Mouse (Mus musculus) kidney, postnatal 0 days (tissue): ENCODE data around the gene Rfxank. TPM values are rescaled to one million over a fixed set of nuclear protein-coding genes. Genes with fewer than 3 reads are reported as not detected.

ENCODE experiments used
- ATAC-seq: fragments of 200-750 bp; cut with Nextera tagmentation; replicated peaks from 2 replicates; pipeline ENCODE4 v1.8.0; 2017; ENCODE audit warnings: low read depth, moderate number of reproducible peaks, moderate TSS enrichment, moderate library complexity; ENCODE audit not compliant: low FRiP score
- DNase-seq: peaks from one replicate; pipeline ENCODE4 v3.0.0-alpha.2; 2016; ENCODE audit warnings: low spot score
- H3K27ac ChIP-seq: fragments of 300-500 bp; sonication (generic); 2 replicates; pipeline ENCODE4 v1.5.1; 2014; ENCODE audit warnings: mild to moderate bottlenecking
- H3K27me3 ChIP-seq: fragments of 300-500 bp; sonication (generic); 2 replicates; pipeline ENCODE4 v1.6.1; 2014; ENCODE audit warnings: low read length, mixed read lengths; ENCODE audit not compliant: insufficient read depth
- H3K36me3 ChIP-seq: fragments of 300-500 bp; sonication (generic); 2 replicates; pipeline ENCODE4 v1.6.1; 2014; ENCODE audit warnings: low read length, mixed read lengths; ENCODE audit not compliant: insufficient read depth
- H3K4me1 ChIP-seq: fragments of 300-500 bp; sonication (generic); replicated peaks from 2 replicates; pipeline ENCODE4 v1.6.1; 2014; ENCODE audit warnings: antibody characterized with exemption, low read length, mixed read lengths; ENCODE audit not compliant: insufficient read depth
- H3K4me2 ChIP-seq: fragments of 300-500 bp; sonication (generic); 2 replicates; pipeline ENCODE4 v1.6.1; 2014; ENCODE audit warnings: mild to moderate bottlenecking, low read length, moderate library complexity, mixed read lengths
- H3K4me3 ChIP-seq: fragments of 300-500 bp; sonication (generic); replicated peaks from 2 replicates; pipeline ENCODE4 v1.5.1; 2014; ENCODE audit warnings: low read depth, low read length
- H3K9ac ChIP-seq: fragments of 300-500 bp; sonication (generic); 2 replicates; pipeline ENCODE4 v1.6.1; 2014; ENCODE audit warnings: low read depth, low read length
- H3K9me3 ChIP-seq: fragments of 300-500 bp; sonication (generic); replicated peaks from 2 replicates; pipeline ENCODE4 v1.6.1; 2016; ENCODE audit warnings: low read length, inconsistent platforms, mixed read lengths
- CTCF ChIP-seq: IDR thresholded peaks from 2 replicates; pipeline ENCODE4 v1.5.1; 2016; ENCODE audit warnings: antibody characterized with exemption, low read depth, mild to moderate bottlenecking, moderate library complexity
- WGBS: fragments of 180-500 bp; shearing (Covaris S2); extraction: QIAGEN DNeasy Blood & Tissue Kit; methylation state at CpG from one replicate; pipeline ENCODE4 v1.1.7; 2014; 5-methylcytosine and 5-hydroxymethylcytosine counted together
- polyA plus RNA-seq: library from polyadenylated mRNA; unstranded; fragments of >200 nt; fragmentation: Nextera tagmentation; extraction: Ambion mirVana; gene quantifications from 2 replicates; pipeline ENCODE4 v1.2.1, GENCODE M21; 2015

The Rfxank gene
- polyA plus RNA-seq, 1 experiment from 2014 or later = 13.7 TPM

- Histone ChIP-seq H3K9ac (no peak overlapping the region), H3K27me3 (no peaks in the 10 kb centered on the region), H3K9me3 (no peaks in the 10 kb centered on the region), H3K4me3 (no peak overlapping the region), H3K36me3 (no peaks in the 10 kb centered on the region), H3K27ac (no peak overlapping the region), H3K4me2 (no peak overlapping the region), H3K4me1 (peaks cover 3% of the 10 kb centered on the region; the same call in 1 of the 2 replicates)
- ATAC-seq (no peak), DNase-seq (no peak)
- 73% methylated on average over 3 of the region's 3 CpGs for WGBS
- no peak for TF ChIP-seq CTCF
These were observed 10.5 kb downstream of the Rfxank start for GRCm38 (mm10) chr8:70128435-70128834.

- no peak overlapping the region for H3K27ac ChIP-seq
- no peak overlapping the region for H3K9ac ChIP-seq
- TF ChIP-seq CTCF = no peak
- ATAC-seq (no peak), DNase-seq (no peak)
- 57% methylated on average over 8 of the region's 8 CpGs for WGBS
- no peaks in the 10 kb centered on the region for H3K4me1 ChIP-seq
- no peak overlapping the region for H3K4me3 ChIP-seq
- no peaks in the 10 kb centered on the region for H3K9me3 ChIP-seq
- H3K27me3 ChIP-seq = 0 out of 2 replicates have a peak, but pooled peaks cover under 1% of the 10 kb centered on the region
- H3K4me2 ChIP-seq = no peak overlapping the region
- no peaks in the 10 kb centered on the region for H3K36me3 ChIP-seq
These were observed 14.0 kb downstream of the Rfxank start for GRCm38 (mm10) chr8:70124992-70125391.

GRCm38 (mm10) chr8:70122863-70123262 is 16.1 kb downstream of the Rfxank start:
- 51% methylated on average over 2 of the region's 2 CpGs for WGBS
- ATAC-seq = peak; percentile 37; the same call in 1 of the 2 replicates
- Histone ChIP-seq H3K9me3 (no peaks in the 10 kb centered on the region), H3K27me3 (peaks cover 18% of the 10 kb centered on the region), H3K4me3 (no peak overlapping the region), H3K4me1 (no peaks in the 10 kb centered on the region), H3K36me3 (no peaks in the 10 kb centered on the region), H3K27ac (no peak overlapping the region), H3K9ac (no peak overlapping the region), H3K4me2 (no peak overlapping the region)
- TF ChIP-seq CTCF = peak; percentile 61
- peak; percentile 11 for DNase-seq

- peak; percentile 68 for ATAC-seq
- WGBS = 2% methylated on average over 19 of the region's 19 CpGs
- no peak within 1 kb of the TSS for H3K4me3 ChIP-seq
These were observed 18.3 kb downstream of the Rfxank start, which contains the start of gene Ncan for GRCm38 (mm10) chr8:70120667-70121066. Gene Ncan, minus strand, starts transcription at chr8:70120873.

GRCm38 (mm10) chr8:70118726-70119700 is 19.9 kb downstream of the Rfxank start:
- Histone ChIP-seq H3K27me3 (peaks cover 18% of the 10 kb centered on the region), H3K9ac (no peak overlapping the region), H3K4me3 (no peak overlapping the region), H3K4me1 (no peaks in the 10 kb centered on the region), H3K9me3 (no peaks in the 10 kb centered on the region), H3K27ac (no peak overlapping the region), H3K36me3 (no peaks in the 10 kb centered on the region), H3K4me2 (no peak overlapping the region)
- DNase-seq (no peak), ATAC-seq (no peak)
- 12% methylated on average over 17 of the region's 17 CpGs for WGBS
- TF ChIP-seq CTCF = no peak

More at GRCm38 (mm10) chr8:70120667-70121066, 18.3 kb downstream of the Rfxank start, which contains the start of gene Ncan:
- H3K27ac ChIP-seq = no peak within 1 kb of the TSS
- no peak for TF ChIP-seq CTCF
- H3K4me2 ChIP-seq = peak within 1 kb of the TSS; percentile 27; the same call in 1 of the 2 replicates
- H3K4me1 ChIP-seq = no peaks in the 10 kb centered on the region
- peaks cover 18% of the 10 kb centered on the region for H3K27me3 ChIP-seq
- H3K9ac ChIP-seq = no peak within 1 kb of the TSS
- no peaks in the 10 kb centered on the region for H3K9me3 ChIP-seq
- DNase-seq = peak; percentile 69
- H3K36me3 ChIP-seq = no peaks in the 10 kb centered on the region

GRCm38 (mm10) chr8:70117611-70118010 is 21.3 kb downstream of the Rfxank start:
- no peaks in the 10 kb centered on the region for H3K9me3 ChIP-seq
- no peaks in the 10 kb centered on the region for H3K4me1 ChIP-seq
- H3K27ac ChIP-seq = no peak overlapping the region
- peak; percentile 74 for DNase-seq
- no peak overlapping the region for H3K4me3 ChIP-seq
- no peak overlapping the region for H3K9ac ChIP-seq
- no peak overlapping the region for H3K4me2 ChIP-seq
- H3K36me3 ChIP-seq = no peaks in the 10 kb centered on the region
- peaks cover 27% of the 10 kb centered on the region for H3K27me3 ChIP-seq
- no peak for TF ChIP-seq CTCF
- ATAC-seq = no peak
- 8% methylated on average over 9 of the region's 9 CpGs for WGBS
